Mouse (Mus musculus) embryonic facial prominence, embryonic 13.5 days (tissue): ENCODE data around the gene Ddi2. TPM values are rescaled to one million over a fixed set of nuclear protein-coding genes. Genes with fewer than 3 reads are reported as not detected.
A peak's percentile ranks its signal among the peaks of the same experiment; 100 is the strongest.
"Not testable (repeated sequence)": the region's sequence is repeated elsewhere in the genome, so short reads cannot be mapped to it uniquely, and the experiment has no call there.

Experiments
- ATAC-seq: fragments of 200-750 bp; cut with Nextera tagmentation; 2 replicates; pipeline ENCODE4 v1.8.0; 2017; ENCODE audit warnings: low read depth; ENCODE audit not compliant: insufficient number of reproducible peaks, insufficient read depth, low FRiP score, low TSS enrichment
- H3K27ac ChIP-seq: fragments of 300-500 bp; sonication (generic); 2 replicates; pipeline ENCODE4 v1.5.1; 2015; ENCODE audit warnings: moderate library complexity, mild to moderate bottlenecking, inconsistent platforms
- H3K27me3 ChIP-seq: fragments of 300-500 bp; sonication (generic); 2 replicates; pipeline ENCODE4 v1.6.1; 2015; ENCODE audit warnings: mild to moderate bottlenecking, inconsistent platforms
- H3K36me3 ChIP-seq: fragments of 300-500 bp; sonication (generic); 2 replicates; pipeline ENCODE4 v1.6.1; 2015; ENCODE audit warnings: mild to moderate bottlenecking, inconsistent platforms
- H3K4me1 ChIP-seq: fragments of 300-500 bp; sonication (generic); 2 replicates; pipeline ENCODE4 v1.6.1; 2015; ENCODE audit warnings: inconsistent platforms
- H3K4me2 ChIP-seq: fragments of 300-500 bp; sonication (generic); 2 replicates; pipeline ENCODE4 v1.6.1; 2015; ENCODE audit warnings: moderate library complexity, mild to moderate bottlenecking, inconsistent platforms
- H3K4me3 ChIP-seq: fragments of 300-500 bp; sonication (generic); 2 replicates; pipeline ENCODE4 v1.5.1; 2015; ENCODE audit warnings: mild to moderate bottlenecking, inconsistent platforms
- H3K9ac ChIP-seq: fragments of 300-500 bp; sonication (generic); 2 replicates; pipeline ENCODE4 v1.6.1; 2015; ENCODE audit warnings: mild to moderate bottlenecking, inconsistent platforms
- H3K9me3 ChIP-seq: fragments of 300-500 bp; sonication (generic); 2 replicates; pipeline ENCODE4 v1.6.1; 2016; ENCODE audit warnings: inconsistent platforms
- WGBS: fragments of 180-500 bp; shearing (Covaris S2); methylation state at CpG from one replicate; pipeline ENCODE4 v1.1.7; 2015; ENCODE audit warnings: mixed read lengths; 5-methylcytosine and 5-hydroxymethylcytosine counted together
- polyA plus RNA-seq: library from polyadenylated mRNA; unstranded; fragments of >200 nt; fragmentation: Nextera tagmentation; extraction: Ambion mirVana; gene quantifications from 2 replicates; pipeline ENCODE4 v1.2.1, GENCODE M21; 2015

Gene Ddi2
- 22.9 and 25.2 TPM in 2 replicates for polyA plus RNA-seq

DNA sequence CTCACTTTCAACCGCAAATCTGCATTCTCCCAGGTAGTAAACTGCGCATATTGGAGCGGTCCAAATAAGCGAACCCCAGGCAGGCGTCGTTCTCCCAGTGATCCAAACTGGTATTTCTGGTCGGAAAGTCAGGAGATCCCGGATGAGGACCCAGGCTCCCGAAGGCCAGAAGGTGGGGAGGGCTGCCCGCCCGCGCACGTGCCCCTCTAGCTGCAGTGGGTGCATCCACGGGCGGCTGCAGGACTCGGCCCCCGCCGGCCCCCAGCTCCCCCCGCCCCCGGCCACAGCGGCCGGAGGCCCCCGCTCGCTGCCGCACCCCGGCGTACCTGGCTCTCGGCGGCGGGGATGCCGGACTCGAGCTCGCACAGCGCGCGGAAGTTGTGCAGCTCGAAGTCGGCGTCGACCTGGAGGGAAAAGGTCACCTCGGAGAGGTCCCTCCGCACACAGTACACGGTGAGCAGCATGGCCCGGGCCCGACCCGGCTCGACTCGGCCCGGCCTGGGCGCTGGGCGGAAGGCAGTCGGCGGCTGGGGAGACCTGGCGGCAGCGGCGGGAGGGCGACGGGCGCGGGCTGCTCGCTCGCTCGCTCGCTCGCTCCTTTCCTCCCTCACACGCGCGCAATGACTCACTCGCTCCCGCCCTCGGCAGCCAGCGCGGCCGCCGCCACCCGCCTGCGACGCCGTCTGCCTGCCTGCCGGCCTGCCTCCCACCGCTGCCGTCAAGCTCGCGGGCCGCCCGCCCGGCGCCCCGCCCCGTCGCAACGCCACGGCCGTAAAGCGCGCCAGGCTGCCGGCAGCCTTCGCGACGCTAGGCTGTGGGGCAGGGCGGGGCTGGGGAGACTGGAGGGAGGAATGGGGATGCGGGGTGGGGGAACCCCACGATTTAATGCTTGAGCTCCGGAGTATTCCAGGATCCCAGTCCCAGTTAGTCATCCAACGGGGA lies at the start of gene Ddi2:
Ddi2 (minus strand) TSS at position 689 of the 942 bp plus-strand sequence.
- H3K4me1 ChIP-seq, result peaks cover 27% of the 10 kb centered on the region
- H3K36me3 ChIP-seq, result peaks cover 9% of the 10 kb centered on the region
- peak within 1 kb of the TSS; percentile 98 for H3K9ac ChIP-seq
- peak within 1 kb of the TSS; percentile 92 for H3K27ac ChIP-seq
- peak within 1 kb of the TSS; percentile 99 for H3K4me3 ChIP-seq
- ATAC-seq, result peak; percentile 69
- no peaks in the 10 kb centered on the region; the same call in 1 of the 2 replicates for H3K27me3 ChIP-seq
- WGBS, result under 1% methylated on average over 87 of the region's 105 CpGs
- peak within 1 kb of the TSS; percentile 79 for H3K4me2 ChIP-seq
- H3K9me3 ChIP-seq, result no peaks in the 10 kb centered on the region; the same call in 1 of the 2 replicates

DNA sequence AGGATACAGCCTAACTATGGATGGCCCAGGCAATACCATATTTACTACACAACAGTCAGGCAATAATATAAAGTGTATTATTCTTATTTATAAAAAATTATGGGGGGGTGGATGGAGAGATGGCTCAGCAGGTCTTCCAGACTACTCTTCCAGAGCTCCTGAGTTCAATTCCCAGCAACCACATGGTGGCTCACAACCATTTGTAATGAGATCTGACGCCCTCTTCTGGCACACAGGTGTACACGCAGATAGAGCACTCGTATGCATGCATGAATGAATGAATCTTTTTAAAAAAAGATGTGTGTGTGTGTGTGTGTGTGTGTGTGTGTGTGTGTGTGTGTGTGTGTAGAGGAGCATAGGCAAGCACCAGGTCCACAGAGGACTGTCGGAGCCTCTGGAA lies 49.8 kb upstream of the Ddi2 start:
- H3K27me3 ChIP-seq, H3K4me2 ChIP-seq, H3K9ac ChIP-seq, H3K27ac ChIP-seq, H3K4me3 ChIP-seq, H3K9me3 ChIP-seq, ATAC-seq, H3K4me1 ChIP-seq: not testable (repeated sequence)
- WGBS, result 81% methylated on average over 3 of the region's 4 CpGs
- peaks cover 92% of the 10 kb centered on the region for H3K36me3 ChIP-seq

DNA sequence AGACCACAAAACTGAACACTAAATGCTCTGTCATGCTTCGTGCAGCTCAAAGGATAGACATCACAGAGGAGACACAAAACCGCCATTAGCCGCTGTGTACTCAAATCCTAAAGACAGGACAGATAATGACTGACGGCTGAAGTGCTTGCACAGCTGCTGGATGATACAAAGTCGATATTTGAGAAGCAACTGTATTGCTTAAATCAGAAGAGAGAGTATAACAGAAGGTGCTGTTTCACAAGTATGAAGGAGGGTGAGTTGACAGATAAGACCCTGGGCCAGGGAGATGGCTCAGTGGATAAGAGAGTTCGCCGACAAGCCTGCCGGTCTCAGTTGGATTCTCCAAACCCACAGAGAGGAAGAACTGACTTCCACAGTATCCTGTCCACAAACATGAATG lies 48.6 kb upstream of the Ddi2 start:
- ATAC-seq, result no peak
- no peaks in the 10 kb centered on the region for H3K27me3 ChIP-seq
- no peaks in the 10 kb centered on the region for H3K9me3 ChIP-seq
- peaks cover 94% of the 10 kb centered on the region for H3K36me3 ChIP-seq
- H3K4me2 ChIP-seq, result no peak overlapping the region
- no peak overlapping the region for H3K4me3 ChIP-seq
- peaks cover 16% of the 10 kb centered on the region for H3K4me1 ChIP-seq
- no peak overlapping the region for H3K9ac ChIP-seq
- WGBS, result 88% methylated on average over 8 of the region's 8 CpGs
- H3K27ac ChIP-seq, result no peak overlapping the region

DNA sequence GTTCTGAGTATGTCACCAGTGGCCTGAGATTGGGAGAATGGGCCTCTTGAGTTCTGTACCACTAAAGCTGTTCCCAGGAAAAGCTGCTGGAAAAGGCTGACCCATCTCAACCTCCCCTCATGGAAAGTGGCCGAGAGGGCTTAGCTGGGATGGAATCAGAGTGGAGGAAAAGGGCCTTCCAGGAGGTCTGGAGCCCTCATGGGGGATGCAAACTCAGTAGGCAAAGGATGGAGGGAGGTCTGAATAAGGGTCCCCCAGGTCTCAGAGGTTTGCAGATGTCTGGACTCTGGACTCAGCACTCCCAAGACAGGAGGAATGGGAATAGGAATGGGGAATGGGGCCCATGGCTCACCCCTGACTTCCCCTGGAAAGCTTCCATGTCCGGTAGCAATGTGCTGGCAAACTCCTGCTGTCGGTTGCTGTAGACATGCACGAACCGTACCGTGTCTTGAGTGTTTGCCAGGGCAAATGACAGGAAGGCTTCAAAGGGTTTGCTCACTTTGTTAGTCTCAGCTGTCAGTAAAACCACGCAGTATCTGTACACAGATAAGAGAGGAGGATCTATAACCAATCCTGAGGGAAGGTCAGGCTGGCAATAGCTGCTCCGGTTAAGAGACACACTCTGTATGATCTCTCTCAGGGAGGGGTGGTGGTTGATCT lies 46.4 kb upstream of the Ddi2 start:
- H3K4me1 ChIP-seq, result peaks cover 27% of the 10 kb centered on the region
- H3K36me3 ChIP-seq, result peaks cover 91% of the 10 kb centered on the region
- H3K27me3 ChIP-seq, result no peaks in the 10 kb centered on the region
- no peaks in the 10 kb centered on the region for H3K9me3 ChIP-seq
- WGBS, result 92% methylated on average over 8 of the region's 8 CpGs
- no peak overlapping the region for H3K27ac ChIP-seq
- no peak overlapping the region for H3K4me2 ChIP-seq
- no peak for ATAC-seq
- no peak overlapping the region for H3K9ac ChIP-seq
- H3K4me3 ChIP-seq, result no peak overlapping the region

DNA sequence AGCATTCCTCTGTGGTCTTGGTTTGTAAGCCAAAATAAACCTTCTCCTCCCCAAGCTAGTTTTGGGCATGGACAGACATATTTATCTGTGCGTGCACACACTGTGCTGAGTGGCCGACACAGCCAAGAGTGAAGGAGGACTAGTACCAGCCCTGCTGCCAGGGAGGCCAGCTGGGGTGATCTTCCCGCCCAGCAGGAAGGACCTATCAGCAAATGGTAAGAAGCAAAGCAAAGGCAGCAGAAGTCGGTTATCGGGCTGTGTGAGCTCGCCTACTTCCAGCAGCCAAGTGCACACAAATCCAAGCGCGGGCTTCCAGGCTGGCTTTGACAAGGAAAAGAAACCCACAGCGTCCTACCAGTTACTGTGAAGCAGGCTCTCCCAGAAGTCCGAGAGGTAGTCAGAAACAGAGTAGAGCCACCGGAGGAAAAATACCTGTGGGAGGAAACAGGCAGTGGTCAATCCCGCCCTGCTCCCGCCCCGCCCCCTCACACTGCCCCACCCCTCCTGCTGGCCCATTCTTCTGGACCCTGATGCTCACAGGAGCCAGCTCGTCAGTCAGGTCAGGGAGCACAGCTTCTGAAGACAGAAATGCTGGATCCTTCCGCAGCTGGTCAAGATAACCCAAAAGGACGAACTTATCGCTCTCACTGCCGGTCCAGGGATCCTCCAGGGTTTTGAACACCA lies 44.3 kb upstream of the Ddi2 start:
- Histone ChIP-seq H3K4me3 (no peak overlapping the region), H3K27me3 (no peaks in the 10 kb centered on the region), H3K36me3 (peaks cover 91% of the 10 kb centered on the region), H3K9ac (no peak overlapping the region), H3K4me2 (peak overlapping the region; percentile 38; the same call in 1 of the 2 replicates), H3K9me3 (no peaks in the 10 kb centered on the region), H3K27ac (peak overlapping the region; percentile 96), H3K4me1 (peaks cover 27% of the 10 kb centered on the region)
- WGBS, result 72% methylated on average over 19 of the region's 19 CpGs
- ATAC-seq, result peak; percentile 78

DNA sequence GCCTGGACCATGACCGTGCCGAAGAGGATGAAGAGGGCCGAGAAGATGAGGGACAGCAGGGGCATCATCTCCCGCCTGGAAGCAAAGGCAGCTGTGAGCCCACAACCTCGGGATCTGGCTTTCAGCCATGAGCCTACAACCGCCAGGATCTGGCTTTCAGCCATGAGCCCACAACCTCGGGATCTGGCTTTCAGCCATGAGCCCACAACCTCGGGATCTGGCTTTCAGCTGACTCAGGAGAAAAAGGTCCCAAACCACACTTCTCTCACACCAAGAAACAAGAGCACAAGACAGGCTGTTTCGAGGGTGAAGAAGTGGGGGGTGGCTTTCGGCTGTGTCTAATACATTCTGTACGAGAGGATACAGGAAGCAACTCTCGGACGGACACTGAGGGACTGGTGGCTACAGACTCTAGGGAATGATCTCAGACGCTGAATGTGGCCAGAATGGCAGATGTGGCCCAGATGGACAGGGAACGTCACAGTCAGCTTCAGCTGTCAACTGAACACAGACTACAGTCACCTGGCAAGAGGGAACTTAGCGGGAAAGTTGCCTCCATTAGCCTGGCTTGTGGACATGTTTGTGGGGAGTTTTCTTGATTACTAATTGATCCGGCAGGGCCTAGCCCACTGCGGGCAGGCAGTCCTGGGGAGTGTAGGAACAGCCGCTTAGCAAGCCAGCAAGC lies 43.6 kb upstream of the Ddi2 start:
- WGBS, result 41% methylated on average over 19 of the region's 19 CpGs
- peak; percentile 49 for ATAC-seq
- no peak overlapping the region for H3K4me3 ChIP-seq
- no peaks in the 10 kb centered on the region for H3K9me3 ChIP-seq
- peaks cover 27% of the 10 kb centered on the region for H3K4me1 ChIP-seq
- peak overlapping the region; percentile 96 for H3K27ac ChIP-seq
- 0 out of 2 replicates have a peak overlapping the region, but pooled peaks have one; percentile 33 for H3K9ac ChIP-seq
- peaks cover 91% of the 10 kb centered on the region for H3K36me3 ChIP-seq
- H3K27me3 ChIP-seq, result no peaks in the 10 kb centered on the region
- peak overlapping the region; percentile 38 for H3K4me2 ChIP-seq

DNA sequence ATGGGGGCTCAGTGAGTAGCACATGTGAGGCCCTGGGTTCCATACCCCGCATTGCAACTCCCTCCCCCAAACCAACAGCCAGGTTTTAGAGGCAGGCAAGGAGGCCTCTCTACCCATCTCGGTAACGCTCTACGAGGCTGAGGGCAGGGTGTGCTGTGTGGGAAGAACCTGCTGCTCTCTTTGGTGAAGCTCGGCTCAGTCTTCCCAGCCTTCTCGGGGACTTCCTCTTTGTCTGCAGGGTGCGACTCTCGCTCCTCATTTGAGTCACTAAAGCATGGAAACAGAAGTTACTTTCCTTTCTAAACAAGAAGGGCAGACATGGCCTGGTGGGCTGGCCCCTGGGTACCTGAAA lies 43.1 kb upstream of the Ddi2 start:
- no peaks in the 10 kb centered on the region for H3K9me3 ChIP-seq
- peaks cover 91% of the 10 kb centered on the region for H3K36me3 ChIP-seq
- peak overlapping the region; percentile 38 for H3K4me2 ChIP-seq
- 0 out of 2 replicates have a peak overlapping the region, but pooled peaks have one; percentile 27 for H3K9ac ChIP-seq
- no peak overlapping the region for H3K4me3 ChIP-seq
- 70% methylated on average over 8 of the region's 8 CpGs for WGBS
- H3K4me1 ChIP-seq, result peaks cover 27% of the 10 kb centered on the region
- H3K27ac ChIP-seq, result peak overlapping the region; percentile 96
- no peaks in the 10 kb centered on the region for H3K27me3 ChIP-seq
- ATAC-seq, result no peak

DNA sequence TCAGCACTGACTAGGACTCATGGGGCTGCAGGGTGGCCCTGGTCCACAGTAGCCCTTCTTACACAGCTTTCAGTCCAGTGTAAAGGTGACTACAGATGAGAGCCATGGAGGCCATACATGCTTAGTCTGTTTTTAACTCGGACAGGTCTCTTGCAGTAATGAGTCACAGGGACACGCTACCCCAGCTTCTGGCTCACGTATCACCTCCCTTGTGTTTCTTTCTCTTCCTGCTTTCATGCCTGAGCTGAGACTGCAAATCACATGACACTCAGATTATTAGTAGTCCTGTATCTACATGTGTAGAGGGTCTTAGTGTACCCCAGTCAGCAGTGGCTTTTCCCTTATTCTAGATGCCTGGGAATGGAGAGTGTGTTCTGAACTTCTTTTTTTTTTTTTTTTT lies 41.8 kb upstream of the Ddi2 start:
- 94% methylated on average over 3 of the region's 3 CpGs for WGBS
- Histone ChIP-seq H3K36me3 (peaks cover 80% of the 10 kb centered on the region), H3K4me2 (no peak overlapping the region), H3K9me3 (no peaks in the 10 kb centered on the region), H3K27me3 (no peaks in the 10 kb centered on the region), H3K27ac (no peak overlapping the region), H3K4me3 (no peak overlapping the region), H3K9ac (no peak overlapping the region), H3K4me1 (peaks cover 27% of the 10 kb centered on the region)
- ATAC-seq, result no peak

DNA sequence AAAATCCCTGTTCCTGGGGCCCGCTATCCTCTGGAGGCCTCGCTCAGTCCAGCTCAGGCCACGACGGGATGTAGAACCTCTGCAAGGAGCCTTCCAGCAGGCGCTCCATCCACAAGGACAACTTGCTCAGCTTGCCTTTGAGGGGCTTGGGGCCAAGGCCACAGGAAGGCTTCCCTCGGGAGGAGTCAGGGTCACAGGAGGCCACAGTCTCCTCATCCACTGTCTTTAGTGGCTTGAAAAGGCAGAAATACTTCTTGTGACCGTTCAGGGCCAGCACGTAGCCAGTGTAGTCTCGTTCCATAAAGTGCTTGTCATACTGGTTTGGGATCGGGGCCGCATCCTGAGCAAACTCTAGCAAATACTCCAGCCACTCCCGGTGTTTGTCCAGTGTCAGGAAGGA lies 40.3 kb upstream of the Ddi2 start:
- no peak overlapping the region for H3K27ac ChIP-seq
- no peaks in the 10 kb centered on the region for H3K27me3 ChIP-seq
- 91% methylated on average over 12 of the region's 12 CpGs for WGBS
- H3K9ac ChIP-seq, result no peak overlapping the region
- no peak overlapping the region for H3K4me2 ChIP-seq
- H3K4me1 ChIP-seq, result peaks cover 31% of the 10 kb centered on the region
- ATAC-seq, result no peak
- H3K4me3 ChIP-seq, result no peak overlapping the region
- H3K36me3 ChIP-seq, result peaks cover 65% of the 10 kb centered on the region
- H3K9me3 ChIP-seq, result no peaks in the 10 kb centered on the region

DNA sequence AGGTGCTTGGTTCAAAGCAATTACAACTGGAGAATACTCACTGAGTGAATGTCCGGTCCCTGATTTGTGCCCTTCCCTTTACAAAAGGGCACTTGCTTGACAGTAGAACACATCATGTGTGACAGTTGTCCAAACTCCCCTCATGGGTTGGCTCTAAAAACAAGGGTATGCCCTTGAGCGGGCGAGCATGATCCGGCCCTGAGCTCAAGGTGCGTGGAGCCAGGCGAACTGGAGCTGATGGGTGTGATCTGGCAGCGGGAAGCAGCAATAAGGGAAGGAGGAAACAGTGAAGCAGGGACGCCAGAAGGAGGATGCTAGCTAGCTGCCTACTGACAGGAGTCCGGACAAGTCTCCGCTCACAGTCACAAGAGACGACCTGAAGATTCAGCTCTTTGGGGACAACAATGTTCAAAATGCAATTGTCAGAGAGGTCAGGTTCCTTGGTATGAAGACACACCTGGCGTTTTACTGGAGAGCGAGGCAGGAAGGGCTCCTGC lies 38.9 kb upstream of the Ddi2 start:
- ATAC-seq, result no peak
- Histone ChIP-seq H3K4me1 (peaks cover 20% of the 10 kb centered on the region), H3K9ac (no peak overlapping the region), H3K4me2 (no peak overlapping the region), H3K36me3 (peaks cover 52% of the 10 kb centered on the region), H3K9me3 (no peaks in the 10 kb centered on the region), H3K4me3 (no peak overlapping the region), H3K27ac (no peak overlapping the region), H3K27me3 (no peaks in the 10 kb centered on the region)
- 93% methylated on average over 13 of the region's 13 CpGs for WGBS

DNA sequence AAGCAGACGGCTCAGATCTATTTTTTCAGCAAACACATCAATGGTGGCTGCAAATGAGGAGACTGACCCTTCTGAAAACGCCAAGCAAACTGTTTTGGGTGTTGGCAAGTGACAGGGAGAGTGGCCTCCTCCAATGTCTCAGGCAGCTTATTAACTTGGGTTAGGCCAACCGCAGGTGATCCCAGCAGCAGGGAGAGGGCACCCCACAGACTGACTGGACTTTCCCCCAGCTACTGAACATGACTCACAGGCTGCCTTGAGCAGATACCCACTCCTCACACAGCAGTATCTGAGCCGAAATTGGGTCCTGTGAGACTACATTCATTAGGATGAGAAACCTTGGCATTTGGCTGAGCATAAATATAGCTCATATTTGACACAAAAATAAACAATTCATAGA lies 37.7 kb upstream of the Ddi2 start:
- Histone ChIP-seq H3K4me1 (peaks cover 8% of the 10 kb centered on the region), H3K9ac (no peak overlapping the region), H3K36me3 (peaks cover 45% of the 10 kb centered on the region), H3K27ac (no peak overlapping the region), H3K9me3 (no peaks in the 10 kb centered on the region), H3K4me2 (no peak overlapping the region), H3K4me3 (no peak overlapping the region), H3K27me3 (no peaks in the 10 kb centered on the region)
- WGBS, result 81% methylated on average over 4 of the region's 4 CpGs
- no peak for ATAC-seq
